13 mouse cellular contexts compared by ENCODE assay signal in the genomic region with DNA sequence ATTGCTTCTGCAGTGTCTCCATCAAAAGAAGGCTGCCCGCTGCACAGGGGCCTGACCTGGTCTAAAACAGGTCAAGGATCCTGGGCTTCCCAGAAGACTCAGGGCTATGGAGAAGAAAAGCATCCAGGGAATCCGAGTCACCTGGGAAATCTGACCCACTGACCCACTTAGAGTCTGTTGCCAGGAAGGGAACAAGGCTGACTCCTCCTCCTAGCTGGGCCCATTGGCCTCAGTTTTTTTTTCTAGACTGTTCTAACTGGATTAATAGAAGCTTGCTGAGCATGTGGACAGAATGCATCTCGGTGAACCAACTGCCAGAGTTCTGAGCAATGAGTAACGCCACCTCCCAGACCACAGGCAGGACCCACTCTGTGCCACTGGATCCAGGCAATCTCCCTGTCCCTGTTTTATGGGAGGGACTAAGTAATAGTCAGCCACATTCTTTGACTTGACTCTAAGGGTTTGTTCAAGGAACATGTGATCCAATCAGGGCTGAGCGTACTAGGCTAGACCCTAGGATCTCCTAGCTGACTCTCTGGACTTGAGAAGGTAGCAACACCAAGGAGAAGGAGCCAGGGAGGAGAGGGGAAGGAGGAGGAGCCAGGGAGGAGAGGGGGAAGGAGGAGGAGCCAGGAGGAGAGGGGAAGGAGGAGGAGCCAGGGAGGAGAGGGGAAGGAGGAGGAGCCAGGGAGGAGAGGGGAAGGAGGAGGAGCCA. TPM values are rescaled to one million over a fixed set of nuclear protein-coding genes. Genes with fewer than 3 reads are reported as not detected.
DNase-seq lines count a peak whose midpoint lies in the region; TF ChIP-seq lines count a peak whose summit lies in the region.
"Had no signal": no experiment of that assay in that cellular context is flagged by ENCODE, and none has a peak within 500 bp of the region (broad histone marks: within the 10 kb centered on the region; RNA-seq: fewer than 3 reads in every experiment).

No protein-coding gene starts in this region.

- H3K27ac ChIP-seq in CH12.LX (ENCODE audit: insufficient read depth, low read depth) = no peak overlapping the region
- H3K27ac ChIP-seq in bone marrow macrophage, adult 2 months (ENCODE audit: insufficient read depth, low read depth, low read length) = peak overlapping the region; percentile 54
- 0 out of 2 replicates have a peak overlapping the region, but pooled peaks have one; percentile 4 for H3K27ac ChIP-seq in small intestine, adult 2 months (ENCODE audit: insufficient read depth, low read depth, low read length)
- H3K27ac ChIP-seq: embryonic facial prominence, embryonic 15.5 days; forebrain, embryonic 12.5 days; hindbrain, embryonic 13.5 days; neural tube, embryonic 12.5 days had no signal

- H3K79me2 ChIP-seq in CH12.LX (replicated peaks; ENCODE audit: control insufficient read depth, extremely low read depth, insufficient read depth, poor library complexity, severe bottlenecking) = no peaks in the 10 kb centered on the region

- H3K4me1 ChIP-seq in CH12.LX (ENCODE audit: control insufficient read depth in 1 of 2, insufficient read depth in 2 of 2) = peaks cover 9 to 43% of the 10 kb centered on the region in 2 experiments; a peak in 3 of 4 replicates
- H3K4me1 ChIP-seq in bone marrow macrophage, adult 2 months (ENCODE audit: control insufficient read depth, insufficient read depth, low read length) = peaks cover 25% of the 10 kb centered on the region
- H3K4me1 ChIP-seq in small intestine, adult 2 months (ENCODE audit: control insufficient read depth, insufficient read depth, insufficient read length, low read length) = peaks cover 29% of the 10 kb centered on the region
- H3K4me1 ChIP-seq: neural tube, embryonic 12.5 days had no signal

- H3K4me2 ChIP-seq in CH12.LX (ENCODE audit: insufficient read depth, low read depth, poor library complexity, severe bottlenecking) = no peak overlapping the region; the same call in 1 of the 2 replicates
- H3K4me2 ChIP-seq: embryonic facial prominence, embryonic 15.5 days; forebrain, embryonic 12.5 days; hindbrain, embryonic 13.5 days; neural tube, embryonic 12.5 days had no signal

- H3K36me3 ChIP-seq in CH12.LX (replicated peaks in 1 of 2; ENCODE audit: control insufficient read depth in 1 of 2, insufficient read depth in 1 of 2, low read length in 1 of 2) = no peaks in the 10 kb centered on the region
- H3K36me3 ChIP-seq in small intestine, adult 2 months (ENCODE audit: control insufficient read depth, insufficient read depth, low read length) = no peaks in the 10 kb centered on the region
- H3K36me3 ChIP-seq: embryonic facial prominence, embryonic 15.5 days; forebrain, embryonic 12.5 days; hindbrain, embryonic 13.5 days; neural tube, embryonic 12.5 days had no signal

- dilution Hi-C loops in CH12.LX (cut with MboI; ENCODE audit: extremely low pct_ligation_motif_present, extremely low pct_unique_long_range_greater_than_20kb, low sequenced_read_pairs) = no loop called here

- TF ChIP-seq RAD21 in CH12.LX (IDR thresholded peaks at IDR 0.05; ENCODE audit: low read depth, low read length) = no peak

- TF ChIP-seq POLR2A in CH12.LX (IDR thresholded peaks at IDR 0.05; ENCODE audit: low read depth, low read length) = no peak
- TF ChIP-seq POLR2A in bone marrow macrophage, adult 2 months (IDR thresholded peaks at IDR 0.05; ENCODE audit: borderline replicate concordance, low read depth, low read length) = no peak
- no peak for TF ChIP-seq POLR2A in small intestine, adult 2 months (IDR thresholded peaks at IDR 0.05; ENCODE audit: low read depth, low read length)

- TF ChIP-seq EP300 in CH12.LX (IDR thresholded peaks at IDR 0.05; ENCODE audit: low read length) = no peak

- H3K4me3 ChIP-seq in CH12.LX (replicated peaks in 1 of 3; ENCODE audit: low read depth in 2 of 3, low read length in 2 of 3, poor library complexity in 1 of 3) = no peak overlapping the region
- no peak overlapping the region for H3K4me3 ChIP-seq in bone marrow macrophage, adult 2 months (ENCODE audit: insufficient read depth, low read length)
- H3K4me3 ChIP-seq in small intestine, adult 2 months (ENCODE audit: low read depth, low read length) = no peak overlapping the region
- H3K4me3 ChIP-seq: embryonic facial prominence, embryonic 15.5 days; forebrain, embryonic 12.5 days; hindbrain, embryonic 13.5 days; neural tube, embryonic 12.5 days had no signal

- DNase-seq in kidney, postnatal 36 days = peak; percentile 33 to 54
- no peak for DNase-seq in kidney, postnatal 14 days
- peak; percentile 42 for DNase-seq in CH12.LX (ENCODE audit: extremely low read depth)
- DNase-seq in T-cell, adult 2 months (ENCODE audit: low spot score) = no peak
- no peak for DNase-seq in cerebellum, adult 9-10 months
- DNase-seq: midbrain, embryonic 14.5 days; thymus, adult 18-20 months had no signal

- in situ Hi-C loops in CH12.LX (cut with MboI; ENCODE audit: low pct_ligation_motif_present, low pct_unique_long_range_greater_than_20kb, low sequenced_read_pairs) = no loop called here

- TF ChIP-seq CTCF in CH12.LX (conservative IDR thresholded peaks at IDR 0.05 in 1 of 2, IDR thresholded peaks at IDR 0.05 in 1 of 2; ENCODE audit: low read depth in 2 of 2, low read length in 2 of 2) = no peak
- TF ChIP-seq CTCF in bone marrow macrophage, adult 2 months (IDR thresholded peaks at IDR 0.05; ENCODE audit: low read depth, low read length) = no peak
- TF ChIP-seq CTCF in small intestine, adult 2 months (IDR thresholded peaks at IDR 0.05; ENCODE audit: extremely low read depth, insufficient read length, insufficient replicate concordance, low read depth, low read length) = no peak

- peaks cover 5% of the 10 kb centered on the region for H3K27me3 ChIP-seq in CH12.LX (replicated peaks)
- H3K27me3 ChIP-seq in small intestine, adult 2 months (ENCODE audit: control insufficient read depth, insufficient read depth, low read length) = no peaks in the 10 kb centered on the region
- H3K27me3 ChIP-seq: embryonic facial prominence, embryonic 15.5 days; forebrain, embryonic 12.5 days; hindbrain, embryonic 13.5 days; neural tube, embryonic 12.5 days had no signal

- H3K9me3 ChIP-seq in CH12.LX (replicated peaks; ENCODE audit: low read length) = no peaks in the 10 kb centered on the region
- H3K9me3 ChIP-seq: embryonic facial prominence, embryonic 15.5 days; forebrain, embryonic 12.5 days; hindbrain, embryonic 13.5 days; neural tube, embryonic 12.5 days had no signal

- H3K9ac ChIP-seq in CH12.LX (ENCODE audit: insufficient read depth, low read depth) = no peak overlapping the region
- H3K9ac ChIP-seq: embryonic facial prominence, embryonic 15.5 days; forebrain, embryonic 12.5 days; neural tube, embryonic 12.5 days had no signal

- WGBS in small intestine, adult 2 months = 72% methylated on average over 5 of the region's 5 CpGs

TF ChIP-seq in CH12.LX, 34 proteins besides CTCF, POLR2A, EP300 and RAD21:
- TF ChIP-seq ZNF384 (IDR thresholded peaks at IDR 0.05; ENCODE audit: low read depth, low read length) (peak; percentile 76), UBTF (IDR thresholded peaks at IDR 0.05; ENCODE audit: low read depth, low read length) (no peak), MXI1 (IDR thresholded peaks at IDR 0.05; ENCODE audit: low read depth, low read length) (0 out of 2 replicates have a peak, but pooled peaks have one; percentile 23)

RNA-seq across cellular contexts. Expression of gene Fhad1, which starts 21.4 kb away (rescaled TPM):
- total RNA-seq in CH12.LX (2012; rRNA removed) = 3.8 and 4.8 TPM in 2 replicates
- 5.3 and 5.5 TPM in 2 replicates for total RNA-seq in CH12.LX (2014; rRNA removed)
- polyA plus RNA-seq in CH12.LX (2012; ENCODE audit: insufficient read length, low read depth) = 8.6 and 10.1 TPM in 2 replicates
- 3.2 and 4.9 TPM in 2 replicates for polyA plus RNA-seq in bone marrow macrophage, adult 2 months (2012; ENCODE audit: insufficient read depth, insufficient read length, missing spikeins)
- polyA plus RNA-seq in small intestine, adult 2 months (2012; rRNA removed) = 0.03 and 0.05 TPM in 2 replicates

Comparison
In these comparisons a context has a peak if more than half of its experiments do, and no peak if none do; other contexts are left out.
1. DNase-seq: peak in kidney, postnatal 36 days (2 of 2) and CH12.LX (single experiment); none in kidney, postnatal 14 days (single experiment), T-cell, adult 2 months (single experiment) and cerebellum, adult 9-10 months (single experiment).